Mouse (Mus musculus) lung, postnatal 4 days (tissue): ENCODE data around the gene Hoxb7.
A peak's percentile ranks its signal among the peaks of the same experiment; 100 is the strongest.

ENCODE experiments used
- DNase-seq, 2 experiments: peaks; one replicate each; pipeline ENCODE4 v3.0.0; 2021

Hoxb7 gene

GRCm38 (mm10) chr11:96268031-96268745, 18.2 kb upstream of the Hoxb7 start:
- peak in 1 of 2 experiments; percentile 11 for DNase-seq

DNA sequence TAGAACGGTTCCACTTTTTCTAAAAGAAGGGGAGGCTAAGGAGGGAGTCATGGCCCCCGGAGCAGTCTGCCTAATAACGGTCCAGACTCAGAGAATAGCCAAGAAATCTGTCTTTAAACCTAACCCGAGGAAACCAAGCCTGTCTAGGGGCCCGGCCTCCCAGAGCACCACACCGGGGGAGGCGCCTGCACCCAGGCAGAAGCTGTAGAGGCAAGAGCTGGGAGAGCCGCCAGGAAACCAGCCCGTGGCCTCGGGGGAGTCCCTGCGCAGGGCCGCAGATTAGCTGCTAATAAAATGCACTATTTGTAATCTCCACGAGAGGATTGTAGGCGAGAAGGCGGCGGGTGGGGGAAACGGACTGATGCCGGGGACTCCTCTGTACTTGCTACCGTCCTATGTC, 16.6 kb upstream of the Hoxb7 start:
- peak in 1 of 2 experiments; percentile 50 for DNase-seq

DNA sequence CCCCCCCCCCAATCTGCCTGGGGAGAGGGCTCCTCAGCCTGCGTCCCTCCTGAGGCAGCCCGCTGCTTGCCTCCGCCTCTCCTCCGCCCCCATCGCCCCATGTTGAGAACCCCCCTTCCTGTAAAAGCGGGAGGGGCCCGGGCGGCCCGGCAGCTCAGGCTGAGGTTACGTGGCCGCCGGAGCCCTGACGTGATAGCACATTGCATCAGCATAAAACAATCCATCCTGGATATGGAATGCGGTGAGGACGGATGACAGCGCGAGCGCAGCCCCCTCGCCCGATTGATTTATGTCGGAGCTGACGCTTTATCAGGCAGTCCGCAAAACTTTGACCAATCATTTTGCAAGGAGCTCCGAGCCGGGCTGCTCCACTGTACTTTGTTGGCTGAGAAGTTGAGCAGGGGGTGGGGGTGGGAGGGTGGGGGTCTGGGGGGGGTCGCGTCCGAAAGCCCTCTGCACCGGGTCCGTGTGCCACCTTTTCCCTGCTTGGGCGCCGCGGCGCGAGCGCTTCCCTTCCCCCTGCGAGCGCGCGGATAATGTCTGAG, 15.4 kb upstream of the Hoxb7 start, which contains the start of gene Hoxb9:
Gene Hoxb9 (plus strand): TSS at position 462 of the 545 bp plus-strand sequence.
- no peak for DNase-seq

DNA sequence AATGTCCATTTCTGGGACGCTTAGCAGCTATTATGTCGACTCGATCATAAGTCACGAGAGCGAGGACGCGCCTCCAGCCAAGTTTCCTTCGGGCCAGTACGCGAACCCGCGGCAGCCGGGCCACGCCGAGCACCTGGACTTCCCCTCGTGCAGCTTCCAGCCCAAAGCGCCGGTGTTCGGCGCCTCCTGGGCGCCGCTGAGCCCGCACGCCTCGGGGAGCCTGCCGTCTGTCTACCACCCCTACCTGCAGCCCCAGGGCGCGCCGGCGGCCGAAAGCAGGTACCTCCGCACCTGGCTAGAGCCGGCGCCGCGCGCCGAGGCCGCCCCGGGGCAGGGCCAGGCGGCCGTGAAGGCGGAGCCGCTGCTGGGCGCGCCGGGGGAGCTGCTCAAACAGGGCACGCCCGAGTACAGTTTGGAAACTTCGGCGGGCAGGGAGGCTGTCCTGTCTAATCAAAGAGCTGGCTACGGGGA, 14.8 kb upstream of the Hoxb7 start:
- DNase-seq = peak in 1 of 2 experiments; percentile 41

DNA sequence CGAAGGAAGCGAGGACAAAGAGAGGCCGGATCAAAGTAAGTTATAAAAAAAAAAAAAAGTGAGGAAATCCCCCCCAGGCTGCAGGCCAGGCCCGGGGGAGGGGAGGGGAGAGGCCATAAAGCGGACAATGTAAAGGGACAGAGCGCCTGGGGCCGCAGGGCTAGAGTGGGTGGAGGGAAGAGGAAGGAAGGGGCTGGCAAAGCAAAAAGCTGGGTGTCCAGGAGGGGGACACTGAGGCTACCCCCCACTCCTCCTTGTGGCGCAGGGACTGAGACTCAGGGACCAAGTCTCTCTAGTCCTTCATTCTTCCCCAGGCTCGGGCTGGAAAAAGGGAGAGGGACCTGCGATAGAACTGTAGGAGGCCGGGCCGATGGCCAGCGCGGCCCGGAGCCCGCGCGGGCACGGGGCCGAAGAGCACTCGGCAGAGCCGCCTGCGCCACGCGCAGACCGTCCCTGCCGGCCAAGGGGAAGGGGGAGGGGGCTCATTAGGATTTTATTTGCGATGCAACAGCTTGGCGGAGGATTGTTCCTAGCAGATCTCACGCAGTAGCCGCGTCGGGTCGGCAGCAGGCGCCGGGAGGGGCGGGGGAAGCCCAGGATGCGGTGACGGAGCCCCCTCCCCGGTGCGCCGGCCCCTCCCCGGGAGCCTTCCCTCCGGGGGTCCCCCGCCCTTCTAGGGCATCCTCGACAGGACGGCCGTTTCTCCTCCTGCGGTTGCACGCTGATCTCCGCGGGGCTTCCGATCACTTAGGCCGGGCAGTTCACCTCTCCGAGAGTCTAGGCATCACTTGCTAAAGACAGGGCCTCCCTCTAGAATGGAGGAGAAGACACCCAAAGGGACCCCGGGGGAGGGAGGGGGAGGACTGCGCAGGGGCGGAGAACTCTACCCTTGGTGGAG, 14.2 kb upstream of the Hoxb7 start:
- no peak for DNase-seq

GRCm38 (mm10) chr11:96274428-96274827, 12.0 kb upstream of the Hoxb7 start:
- DNase-seq = no peak

GRCm38 (mm10) chr11:96275896-96276295, 10.5 kb upstream of the Hoxb7 start:
- DNase-seq = no peak

GRCm38 (mm10) chr11:96277151-96278044, 9.0 kb upstream of the Hoxb7 start:
- no peak for DNase-seq

DNA sequence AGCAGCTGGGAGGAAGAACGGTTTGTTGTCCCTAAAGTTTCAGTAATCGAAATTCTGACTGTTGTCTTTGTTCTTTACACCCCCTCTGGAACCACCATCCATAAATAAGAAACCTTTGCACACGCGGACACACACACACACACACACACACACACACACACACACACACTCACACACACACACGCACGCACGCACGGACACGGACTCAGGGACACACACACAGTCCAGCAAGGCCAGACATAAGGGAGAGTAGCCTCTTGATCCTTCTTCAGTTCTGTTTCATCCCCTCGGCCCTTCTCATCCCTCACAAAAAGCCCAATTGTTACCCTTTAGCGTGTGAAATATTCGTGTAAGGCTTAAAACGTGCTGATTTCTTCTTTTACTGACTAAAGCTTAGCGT, 8.1 kb upstream of the Hoxb7 start:
- DNase-seq = no peak

DNA sequence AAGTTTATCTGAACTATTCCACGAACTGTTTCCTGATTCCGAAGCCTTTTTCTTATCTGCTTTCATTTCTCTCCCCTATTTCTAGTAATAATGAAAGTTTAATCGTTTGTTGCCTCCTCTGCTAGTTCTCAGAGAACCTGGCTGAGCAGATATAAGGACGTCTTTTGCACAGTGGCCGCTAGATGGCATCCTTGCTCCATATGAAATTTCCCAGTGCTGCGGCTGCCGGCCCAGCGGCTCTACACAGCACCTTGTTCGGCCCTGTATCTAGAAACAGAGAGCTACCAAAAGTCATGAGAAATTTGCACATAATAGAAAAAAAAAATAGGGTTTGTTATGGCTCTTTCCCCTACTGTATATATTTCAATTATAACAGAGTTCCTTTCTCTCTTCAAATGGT, 7.7 kb upstream of the Hoxb7 start:
- peak; percentile 85 to 89 for DNase-seq

- DNase-seq = no peak
Measured at GRCm38 (mm10) chr11:96279421-96280233, 6.8 kb upstream of the Hoxb7 start.

- no peak for DNase-seq
Measured at GRCm38 (mm10) chr11:96280399-96281378, 5.7 kb upstream of the Hoxb7 start.

GRCm38 (mm10) chr11:96281396-96281795, 5.0 kb upstream of the Hoxb7 start:
- DNase-seq = no peak

GRCm38 (mm10) chr11:96281855-96282570, 4.4 kb upstream of the Hoxb7 start, which contains the start of gene Hoxb8:
TSS of gene Hoxb8 (plus strand) at chr11:96281905.
- DNase-seq = no peak

DNA sequence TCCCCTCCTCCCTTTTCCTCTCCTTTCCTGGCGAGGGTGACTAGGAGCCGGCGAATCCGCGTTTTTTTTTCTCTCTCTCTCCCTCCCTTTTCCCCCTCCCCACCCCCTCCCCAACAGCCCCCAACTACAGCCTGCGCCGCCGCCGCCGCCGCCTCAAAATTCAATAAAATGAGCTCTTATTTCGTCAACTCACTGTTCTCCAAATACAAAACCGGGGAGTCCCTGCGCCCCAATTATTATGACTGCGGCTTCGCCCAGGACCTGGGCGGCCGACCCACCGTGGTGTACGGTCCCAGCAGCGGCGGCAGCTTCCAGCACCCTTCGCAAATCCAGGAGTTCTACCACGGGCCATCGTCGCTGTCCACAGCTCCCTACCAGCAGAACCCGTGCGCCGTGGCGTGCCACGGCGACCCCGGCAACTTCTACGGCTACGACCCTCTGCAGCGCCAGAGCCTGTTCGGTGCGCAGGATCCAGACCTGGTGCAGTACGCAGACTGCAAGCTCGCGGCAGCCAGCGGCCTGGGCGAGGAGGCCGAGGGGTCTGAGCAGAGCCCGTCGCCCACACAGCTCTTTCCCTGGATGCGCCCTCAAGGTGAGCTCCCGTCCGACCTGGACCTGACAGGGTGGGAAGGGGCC, 3.5 kb upstream of the Hoxb7 start:
- DNase-seq = no peak

DNA sequence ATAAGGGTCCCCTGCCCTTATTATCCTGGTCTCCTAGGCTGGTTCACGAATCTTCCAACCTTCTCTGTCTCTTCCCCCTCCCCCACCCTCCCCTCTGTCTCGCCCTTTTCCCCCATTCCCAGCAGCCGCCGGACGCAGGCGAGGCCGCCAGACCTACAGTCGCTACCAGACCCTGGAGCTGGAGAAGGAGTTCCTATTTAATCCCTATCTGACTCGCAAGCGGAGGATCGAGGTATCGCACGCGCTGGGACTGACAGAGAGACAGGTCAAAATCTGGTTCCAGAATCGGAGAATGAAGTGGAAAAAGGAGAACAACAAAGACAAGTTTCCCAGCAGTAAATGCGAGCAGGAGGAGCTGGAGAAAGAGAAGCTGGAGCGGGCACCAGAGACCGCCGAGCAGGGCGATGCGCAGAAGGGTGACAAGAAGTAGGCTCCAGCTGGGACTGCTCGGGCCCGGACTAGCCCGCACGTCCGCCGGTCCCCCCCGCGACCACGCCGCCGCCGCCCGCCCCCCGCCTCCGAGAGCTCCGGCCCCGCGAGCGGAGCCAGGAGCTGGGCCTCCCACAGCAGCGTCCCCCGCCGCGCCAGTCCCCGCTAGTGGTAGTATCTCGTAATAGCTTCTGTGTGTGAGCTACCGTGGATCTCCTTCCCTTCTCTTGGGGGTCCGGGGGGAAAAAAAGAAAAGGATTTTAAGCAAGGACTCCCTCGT, 2.2 kb upstream of the Hoxb7 start:
- DNase-seq = peak; percentile 64 to 82

- peak in 1 of 2 experiments; percentile 49 for DNase-seq
Measured at GRCm38 (mm10) chr11:96284774-96285734, 1.4 kb upstream of the Hoxb7 start.
